Comparison of ENCODE assay signal across 14 mouse cellular contexts in genomic region chr1:153493338-153493737, GRCm38 (mm10). TPM values are rescaled to one million over a fixed set of nuclear protein-coding genes. Genes with fewer than 3 reads are reported as not detected.
DNase-seq lines count a peak whose midpoint lies in the region; ATAC-seq and TF ChIP-seq lines count a peak whose summit lies in the region.
"Had no signal": no experiment of that assay in that cellular context is flagged by ENCODE, and none has a peak within 500 bp of the region (broad histone marks: within the 10 kb centered on the region; RNA-seq: fewer than 3 reads in every experiment).

No protein-coding gene starts in this region.

- H3K27me3 ChIP-seq in testis, adult 2 months (ENCODE audit: control insufficient read depth, insufficient read depth, low read length), result no peaks in the 10 kb centered on the region
- H3K27me3 ChIP-seq: forebrain, embryonic 15.5 days had no signal

- no peak for TF ChIP-seq CTCF in testis, adult 2 months (IDR thresholded peaks at IDR 0.05; ENCODE audit: control insufficient read depth, insufficient read depth, insufficient replicate concordance, low read depth, low read length)

- H3K4me3 ChIP-seq in testis, adult 2 months (ENCODE audit: control insufficient read depth, low read depth, low read length), result no peak overlapping the region
- H3K4me3 ChIP-seq: forebrain, embryonic 15.5 days; heart, embryonic 10.5 days had no signal

- TF ChIP-seq POLR2A in testis, adult 2 months (IDR thresholded peaks at IDR 0.05; ENCODE audit: control insufficient read depth, low read depth, low read length), result no peak

- ATAC-seq in cerebellum, adult (ENCODE audit: insufficient number of reproducible peaks, low FRiP score, low TSS enrichment), result no peak
- ATAC-seq: forebrain, embryonic 15.5 days had no signal

- DNase-seq in adrenal gland, adult (ENCODE audit: inconsistent age in 2 of 2, low spot score in 1 of 2), result peak; percentile 49 to 81
- no peak for DNase-seq in adrenal gland, postnatal 4 days (ENCODE audit: low spot score in 2 of 2)
- DNase-seq in testis, postnatal 14 days (ENCODE audit: low spot score), result no peak
- peak; percentile 64 to 67 for DNase-seq in kidney, adult 8-10 months
- no peak for DNase-seq in cerebellum, adult 11 months
- DNase-seq in frontal cortex, postnatal 25 days (ENCODE audit: low spot score in 2 of 2), result no peak
- DNase-seq: cerebellum, adult 2 months; lung, adult 2 months; right cerebral cortex, postnatal 14 days; thymus, postnatal 14 days had no signal

- H3K27ac ChIP-seq in testis, adult 2 months (ENCODE audit: control insufficient read depth, insufficient read depth, low read depth, low read length), result peak overlapping the region; percentile 12; the same call in 1 of the 2 replicates
- H3K27ac ChIP-seq: forebrain, embryonic 15.5 days; heart, embryonic 10.5 days had no signal

- peaks cover 3% of the 10 kb centered on the region for H3K4me1 ChIP-seq in testis, adult 2 months (ENCODE audit: control insufficient read depth, insufficient read depth, low read length)
- H3K4me1 ChIP-seq: forebrain, embryonic 15.5 days had no signal

- no peaks in the 10 kb centered on the region for H3K36me3 ChIP-seq in testis, adult 2 months (ENCODE audit: control insufficient read depth, insufficient read depth, low read length)
- H3K36me3 ChIP-seq: forebrain, embryonic 15.5 days; heart, embryonic 10.5 days had no signal

RNA-seq across cellular contexts. Expression of gene Dhx9, which starts 5.9 kb away (rescaled TPM):
- total RNA-seq in adrenal gland, postnatal 4 days (2021), result 100 to 1,000 TPM; 158 to 176 TPM
- polyA plus RNA-seq in testis, adult 2 months (2012; rRNA removed), result 21.4 and 32.5 TPM in 2 replicates

RNA-seq across cellular contexts. Expression of gene Npl, which starts 56.5 kb away (rescaled TPM):
- 10 to 100 TPM in 1 of 2 experiments, 1 to 10 TPM in 1; 6.3 to 11.6 TPM for total RNA-seq in adrenal gland, postnatal 4 days (2021)
- 4.7 and 5.6 TPM in 2 replicates for polyA plus RNA-seq in testis, adult 2 months (2012; rRNA removed)

Comparison
In these comparisons a context has a peak if more than half of its experiments do, and no peak if none do; other contexts are left out.
1. DNase-seq: peak in adrenal gland, adult (2 of 2) and kidney, adult 8-10 months (2 of 2); none in adrenal gland, postnatal 4 days (0 of 2), testis, postnatal 14 days (single experiment), cerebellum, adult 11 months (single experiment) and frontal cortex, postnatal 25 days (0 of 2).